Mouse (Mus musculus) embryonic facial prominence, embryonic 15.5 days (tissue): ENCODE measurements around the gene Pex10. TPM values are rescaled to one million over a fixed set of nuclear protein-coding genes. Genes with fewer than 3 reads are reported as not detected.

Experiments
- ATAC-seq: fragments of 200-750 bp; cut with Nextera tagmentation; 2 replicates; pipeline ENCODE4 v1.8.0; 2017; ENCODE audit warnings: low read depth, moderate TSS enrichment; ENCODE audit not compliant: insufficient number of reproducible peaks, low FRiP score, low TSS enrichment
- H3K27ac ChIP-seq: fragments of 300-500 bp; sonication (generic); replicated peaks from 2 replicates; pipeline ENCODE4 v1.5.1; 2015; ENCODE audit warnings: mild to moderate bottlenecking, inconsistent platforms
- H3K27me3 ChIP-seq: fragments of 300-500 bp; sonication (generic); 2 replicates; pipeline ENCODE4 v1.6.1; 2015; ENCODE audit warnings: inconsistent platforms
- H3K36me3 ChIP-seq: fragments of 300-500 bp; sonication (generic); 2 replicates; pipeline ENCODE4 v1.6.1; 2015; ENCODE audit warnings: mild to moderate bottlenecking, inconsistent platforms
- H3K4me1 ChIP-seq: fragments of 300-500 bp; sonication (generic); 2 replicates; pipeline ENCODE4 v1.6.1; 2015; ENCODE audit warnings: inconsistent platforms
- H3K4me2 ChIP-seq: fragments of 300-500 bp; sonication (generic); replicated peaks from 2 replicates; pipeline ENCODE4 v1.6.1; 2015; ENCODE audit warnings: mild to moderate bottlenecking, inconsistent platforms
- H3K4me3 ChIP-seq: fragments of 300-500 bp; sonication (generic); replicated peaks from 2 replicates; pipeline ENCODE4 v1.5.1; 2015; ENCODE audit warnings: mild to moderate bottlenecking, inconsistent platforms
- H3K9ac ChIP-seq: fragments of 300-500 bp; sonication (generic); 2 replicates; pipeline ENCODE4 v1.6.1; 2015; ENCODE audit warnings: inconsistent platforms
- H3K9me3 ChIP-seq: fragments of 300-500 bp; sonication (generic); replicated peaks from 2 replicates; pipeline ENCODE4 v1.6.1; 2016; ENCODE audit warnings: inconsistent platforms
- WGBS: fragments of 180-500 bp; shearing (Covaris S2); methylation state at CpG from one replicate; pipeline ENCODE4 v1.1.7; 2015; 5-methylcytosine and 5-hydroxymethylcytosine counted together
- polyA plus RNA-seq: library from polyadenylated mRNA; unstranded; fragments of >200 nt; fragmentation: Nextera tagmentation; extraction: Ambion mirVana; gene quantifications from 2 replicates; pipeline ENCODE4 v1.2.1, GENCODE M21; 2015

Pex10 gene
- polyA plus RNA-seq, 1 experiment from 2014 or later: 22.1 TPM

GRCm38 (mm10) chr4:155120583-155120982 is 53.8 kb downstream of the Pex10 start:
- no peak for ATAC-seq
- no peak overlapping the region for H3K9ac ChIP-seq
- WGBS: 71% methylated on average over 5 of the region's 5 CpGs
- H3K9me3 ChIP-seq: no peaks in the 10 kb centered on the region
- H3K4me1 ChIP-seq: peaks cover 74% of the 10 kb centered on the region
- peak overlapping the region; percentile 76 for H3K27ac ChIP-seq
- H3K27me3 ChIP-seq: no peaks in the 10 kb centered on the region
- H3K36me3 ChIP-seq: no peaks in the 10 kb centered on the region
- H3K4me3 ChIP-seq: no peak overlapping the region
- H3K4me2 ChIP-seq: no peak overlapping the region

- H3K27ac ChIP-seq: peak overlapping the region; percentile 94
- H3K4me2 ChIP-seq: no peak overlapping the region
- 81% methylated on average over 6 of the region's 6 CpGs for WGBS
- no peak for ATAC-seq
- H3K36me3 ChIP-seq: no peaks in the 10 kb centered on the region
- H3K27me3 ChIP-seq: no peaks in the 10 kb centered on the region
- no peaks in the 10 kb centered on the region for H3K9me3 ChIP-seq
- H3K9ac ChIP-seq: no peak overlapping the region
- H3K4me3 ChIP-seq: no peak overlapping the region
- H3K4me1 ChIP-seq: peaks cover 71% of the 10 kb centered on the region
These were observed 54.4 kb downstream of the Pex10 start for GRCm38 (mm10) chr4:155121222-155121621.

Other genes with a start within 250 kb of the Pex10 start
- 0.74 and 0.75 TPM in 2 replicates for gene Ttc34, start 229.6 kb upstream of the Pex10 start, polyA plus RNA-seq
- 0.38 and 0.57 TPM in 2 replicates for gene Mmel1, start 197.4 kb upstream of the Pex10 start, polyA plus RNA-seq
- 57.5 and 59.9 TPM in 2 replicates for gene Fam213b, start 167.9 kb upstream of the Pex10 start, polyA plus RNA-seq
- gene Tnfrsf14, start 138.5 kb upstream of the Pex10 start, polyA plus RNA-seq: 1.5 and 2.3 TPM in 2 replicates
- gene Hes5, start 106.1 kb upstream of the Pex10 start, polyA plus RNA-seq: 6.6 and 7.7 TPM in 2 replicates
- 41.9 and 43.6 TPM in 2 replicates for gene Pank4, start 102.9 kb upstream of the Pex10 start, polyA plus RNA-seq
- gene Plch2, start 10.2 kb upstream of the Pex10 start, polyA plus RNA-seq: 22.4 and 24.4 TPM in 2 replicates
- 157 and 164 TPM in 2 replicates for gene Rer1, start 19.4 kb downstream of the Pex10 start, polyA plus RNA-seq
- 7.7 and 8.7 TPM in 2 replicates for gene Morn1, start 19.6 kb downstream of the Pex10 start, polyA plus RNA-seq
- gene Ski, start 155.6 kb downstream of the Pex10 start, polyA plus RNA-seq: 24.4 and 26.3 TPM in 2 replicates
- 74.9 and 75.0 TPM in 2 replicates for gene Faap20, start 182.8 kb downstream of the Pex10 start, polyA plus RNA-seq